Mouse (Mus musculus): ENCODE results near the gene Mrps10. TPM values are rescaled to one million over a fixed set of nuclear protein-coding genes. Genes with fewer than 3 reads are reported as not detected.
"Not testable (repeated sequence)": the region's sequence is repeated elsewhere in the genome, so short reads cannot be mapped to it uniquely, and the experiment has no call there.

Mrps10 gene
- polyA plus RNA-seq, 1 experiment from 2014 or later = 83.3 TPM

- H3K4me1 ChIP-seq (ENCODE audit: insufficient read depth, low read length) = peaks cover 4% of the 10 kb centered on the region; the same call in 1 of the 2 replicates
- no peak within 1 kb of the TSS for H3K27ac ChIP-seq (ENCODE audit: low read length)
- no peak within 1 kb of the TSS for H3K4me3 ChIP-seq (ENCODE audit: low read length)
- H3K9ac ChIP-seq (replicated peaks; ENCODE audit: low read length) = no peak within 1 kb of the TSS
- no peak within 1 kb of the TSS for H3K4me2 ChIP-seq (replicated peaks; ENCODE audit: low read depth, low read length)
- no peaks in the 10 kb centered on the region for H3K36me3 ChIP-seq (ENCODE audit: insufficient read depth, low read length)
- WGBS = 68% methylated on average over 10 of the region's 10 CpGs
- no peak for ATAC-seq (ENCODE audit: low FRiP score, low TSS enrichment)
- H3K9me3 ChIP-seq (ENCODE audit: low read length) = no peaks in the 10 kb centered on the region
- peaks cover 12% of the 10 kb centered on the region for H3K27me3 ChIP-seq (ENCODE audit: insufficient read depth, low read length)
These were observed 31.8 kb downstream of the Mrps10 start, which contains the start of gene Guca1a for GRCm38 (mm10) chr17:47400451-47400850. Guca1a (minus strand) TSS chr17:47400584.

DNA sequence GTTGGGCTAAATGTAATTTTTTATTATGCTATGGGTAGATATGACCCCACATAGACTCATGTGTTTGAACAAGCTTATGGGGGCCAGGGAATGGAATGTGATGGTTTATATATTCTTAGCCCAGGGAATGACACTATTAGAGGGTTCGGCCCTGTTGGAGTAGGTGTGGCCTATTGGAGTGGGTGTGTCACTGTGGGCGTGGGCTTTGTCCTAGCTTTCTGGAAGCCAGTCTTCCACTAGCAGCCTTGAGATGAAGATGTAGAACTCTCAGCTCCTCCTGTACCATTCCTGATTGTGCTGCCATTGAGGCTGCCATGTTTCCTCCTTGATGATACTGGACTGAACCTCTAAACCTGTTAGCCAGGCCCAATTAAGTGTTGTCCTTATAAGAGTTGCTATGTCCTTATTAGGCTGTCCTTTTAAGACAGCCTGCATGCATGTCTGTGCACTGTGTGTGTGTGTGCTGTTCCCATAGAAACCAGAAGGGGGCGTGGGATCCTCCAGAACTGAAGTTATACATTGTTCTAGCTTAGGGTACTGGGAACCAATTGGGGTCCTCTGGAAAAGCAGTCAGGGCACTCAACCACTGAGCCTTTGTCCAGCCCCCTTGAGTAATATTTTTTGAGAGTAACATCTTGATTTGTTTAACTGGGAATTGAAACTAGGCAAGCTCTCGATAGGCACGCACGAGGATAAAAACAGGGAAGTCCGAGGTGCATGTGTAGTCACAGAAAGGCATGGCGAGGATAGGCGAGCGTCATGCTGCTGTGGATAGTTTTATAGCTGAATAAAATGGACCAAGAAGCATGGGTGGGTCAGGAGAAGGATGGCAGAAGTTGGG is 39.2 kb downstream of the Mrps10 start:
- Histone ChIP-seq H3K36me3 (ENCODE audit: insufficient read depth, low read length) (no peaks in the 10 kb centered on the region), H3K9ac (replicated peaks; ENCODE audit: low read length) (no peak overlapping the region), H3K4me1 (ENCODE audit: insufficient read depth, low read length) (no peaks in the 10 kb centered on the region), H3K4me3 (ENCODE audit: low read length) (no peak overlapping the region), H3K27me3 (ENCODE audit: insufficient read depth, low read length) (peaks cover 22% of the 10 kb centered on the region), H3K27ac (ENCODE audit: low read length) (no peak overlapping the region), H3K4me2 (replicated peaks; ENCODE audit: low read depth, low read length) (no peak overlapping the region), H3K9me3 (ENCODE audit: low read length) (no peaks in the 10 kb centered on the region)
- WGBS = 68% methylated on average over 10 of the region's 10 CpGs
- no peak for ATAC-seq (ENCODE audit: low FRiP score, low TSS enrichment)

DNA sequence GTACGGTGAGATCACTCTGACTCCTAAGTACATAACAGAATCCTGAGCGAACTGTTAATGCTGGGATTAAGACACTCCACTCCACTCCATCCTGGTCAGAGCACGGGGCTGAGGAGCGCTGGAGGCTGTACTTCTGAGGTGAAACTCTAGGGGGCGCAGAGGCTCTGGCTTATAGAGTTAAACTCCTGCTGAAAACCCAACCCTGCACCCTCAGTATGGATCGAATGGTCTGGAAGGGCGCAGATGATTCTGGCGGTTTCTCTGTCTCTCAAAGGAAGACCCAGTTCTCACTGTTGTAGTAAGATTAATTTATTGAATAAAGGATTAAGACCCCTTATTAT is 39.8 kb downstream of the Mrps10 start:
- Histone ChIP-seq H3K9me3 (ENCODE audit: low read length) (no peaks in the 10 kb centered on the region), H3K9ac (replicated peaks; ENCODE audit: low read length) (no peak overlapping the region), H3K4me2 (replicated peaks; ENCODE audit: low read depth, low read length) (no peak overlapping the region), H3K27ac (ENCODE audit: low read length) (no peak overlapping the region), H3K36me3 (ENCODE audit: insufficient read depth, low read length) (no peaks in the 10 kb centered on the region), H3K4me1 (ENCODE audit: insufficient read depth, low read length) (no peaks in the 10 kb centered on the region), H3K4me3 (ENCODE audit: low read length) (no peak overlapping the region), H3K27me3 (ENCODE audit: insufficient read depth, low read length) (peaks cover 26% of the 10 kb centered on the region)
- WGBS = 25% methylated on average over 8 of the region's 8 CpGs
- ATAC-seq (ENCODE audit: low FRiP score, low TSS enrichment) = peak; percentile 74

GRCm38 (mm10) chr17:47409897-47410861 is 41.5 kb downstream of the Mrps10 start:
- not testable (repeated sequence) for H3K36me3 ChIP-seq (ENCODE audit: insufficient read depth, low read length); H3K4me1 ChIP-seq (ENCODE audit: insufficient read depth, low read length); H3K9me3 ChIP-seq (ENCODE audit: low read length); H3K27ac ChIP-seq (ENCODE audit: low read length)
- Histone ChIP-seq H3K9ac (replicated peaks; ENCODE audit: low read length) (peak overlapping the region; percentile 50; the same call in 1 of the 2 replicates), H3K4me2 (replicated peaks; ENCODE audit: low read depth, low read length) (peak overlapping the region; percentile 59), H3K4me3 (ENCODE audit: low read length) (peak overlapping the region; percentile 40), H3K27me3 (ENCODE audit: insufficient read depth, low read length) (peaks cover 26% of the 10 kb centered on the region)
- ATAC-seq (ENCODE audit: low FRiP score, low TSS enrichment) = peak; percentile 33; the same call in 1 of the 2 replicates
- 2% methylated on average over 68 of the region's 74 CpGs for WGBS

- 76% methylated on average over 2 of the region's 2 CpGs for WGBS
- no peak overlapping the region for H3K9ac ChIP-seq (replicated peaks; ENCODE audit: low read length)
- no peaks in the 10 kb centered on the region; the same call in 1 of the 2 replicates for H3K9me3 ChIP-seq (ENCODE audit: low read length)
- no peak for ATAC-seq (ENCODE audit: low FRiP score, low TSS enrichment)
- H3K27me3 ChIP-seq (ENCODE audit: insufficient read depth, low read length) = no peaks in the 10 kb centered on the region
- H3K27ac ChIP-seq (ENCODE audit: low read length) = no peak overlapping the region
- no peak overlapping the region for H3K4me3 ChIP-seq (ENCODE audit: low read length)
- H3K4me2 ChIP-seq (replicated peaks; ENCODE audit: low read depth, low read length) = no peak overlapping the region
- no peaks in the 10 kb centered on the region for H3K4me1 ChIP-seq (ENCODE audit: insufficient read depth, low read length)
- no peaks in the 10 kb centered on the region for H3K36me3 ChIP-seq (ENCODE audit: insufficient read depth, low read length)
These were observed 51.5 kb downstream of the Mrps10 start for GRCm38 (mm10) chr17:47420195-47420594.

GRCm38 (mm10) chr17:47421566-47421965 is 52.9 kb downstream of the Mrps10 start:
- no peak overlapping the region for H3K9ac ChIP-seq (replicated peaks; ENCODE audit: low read length)
- no peak for ATAC-seq (ENCODE audit: low FRiP score, low TSS enrichment)
- H3K4me1 ChIP-seq (ENCODE audit: insufficient read depth, low read length) = no peaks in the 10 kb centered on the region
- H3K27me3 ChIP-seq (ENCODE audit: insufficient read depth, low read length) = no peaks in the 10 kb centered on the region
- H3K27ac ChIP-seq (ENCODE audit: low read length) = no peak overlapping the region
- H3K9me3 ChIP-seq (ENCODE audit: low read length) = no peaks in the 10 kb centered on the region
- no peak overlapping the region for H3K4me3 ChIP-seq (ENCODE audit: low read length)
- 76% methylated on average over 3 of the region's 3 CpGs for WGBS
- H3K36me3 ChIP-seq (ENCODE audit: insufficient read depth, low read length) = no peaks in the 10 kb centered on the region
- H3K4me2 ChIP-seq (replicated peaks; ENCODE audit: low read depth, low read length) = no peak overlapping the region

- 94% methylated on average over 1 of the region's 1 CpGs for WGBS
These were observed 53.9 kb downstream of the Mrps10 start for GRCm38 (mm10) chr17:47422616-47423015.

DNA sequence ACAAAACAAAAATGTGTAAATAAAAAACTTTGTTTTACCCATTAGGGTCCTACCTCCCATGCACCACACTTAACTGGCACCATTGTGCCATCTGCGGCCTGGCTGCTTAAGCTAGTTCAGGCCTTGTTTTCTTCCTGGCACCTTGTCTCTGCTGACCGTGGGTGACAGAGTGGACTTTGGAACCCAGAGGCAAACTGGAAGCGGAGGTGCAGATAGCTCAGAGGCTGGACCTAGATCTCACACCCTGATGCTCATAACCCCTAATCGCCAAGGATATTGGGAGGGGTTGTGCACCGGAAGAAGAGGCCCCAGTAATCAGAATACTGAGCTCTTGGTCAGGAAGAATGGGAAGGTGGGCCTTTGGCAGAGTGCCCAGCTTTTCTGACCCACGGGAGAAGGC is 55.5 kb downstream of the Mrps10 start:
- no peak overlapping the region for H3K27ac ChIP-seq (ENCODE audit: low read length)
- no peak overlapping the region for H3K4me2 ChIP-seq (replicated peaks; ENCODE audit: low read depth, low read length)
- no peak for ATAC-seq (ENCODE audit: low FRiP score, low TSS enrichment)

More at GRCm38 (mm10) chr17:47422616-47423015, 53.9 kb downstream of the Mrps10 start:
- H3K9ac ChIP-seq (replicated peaks; ENCODE audit: low read length); H3K4me2 ChIP-seq (replicated peaks; ENCODE audit: low read depth, low read length); H3K27ac ChIP-seq (ENCODE audit: low read length); H3K4me3 ChIP-seq (ENCODE audit: low read length); H3K36me3 ChIP-seq (ENCODE audit: insufficient read depth, low read length); H3K4me1 ChIP-seq (ENCODE audit: insufficient read depth, low read length); ATAC-seq (ENCODE audit: low FRiP score, low TSS enrichment); H3K27me3 ChIP-seq (ENCODE audit: insufficient read depth, low read length); H3K9me3 ChIP-seq (ENCODE audit: low read length): not testable (repeated sequence)

GRCm38 (mm10) chr17:47427316-47427715 is 58.6 kb downstream of the Mrps10 start:
- H3K27ac ChIP-seq (ENCODE audit: low read length) = no peak overlapping the region
- no peak overlapping the region for H3K4me3 ChIP-seq (ENCODE audit: low read length)
- WGBS = 72% methylated on average over 6 of the region's 6 CpGs
- peaks cover 11% of the 10 kb centered on the region for H3K4me1 ChIP-seq (ENCODE audit: insufficient read depth, low read length)
- no peak overlapping the region for H3K9ac ChIP-seq (replicated peaks; ENCODE audit: low read length)
- H3K36me3 ChIP-seq (ENCODE audit: insufficient read depth, low read length) = no peaks in the 10 kb centered on the region
- no peaks in the 10 kb centered on the region for H3K27me3 ChIP-seq (ENCODE audit: insufficient read depth, low read length)
- no peaks in the 10 kb centered on the region for H3K9me3 ChIP-seq (ENCODE audit: low read length)
- no peak overlapping the region for H3K4me2 ChIP-seq (replicated peaks; ENCODE audit: low read depth, low read length)
- no peak for ATAC-seq (ENCODE audit: low FRiP score, low TSS enrichment)

More for the DNA sequence above, 55.5 kb downstream of the Mrps10 start:
- Histone ChIP-seq H3K9me3 (ENCODE audit: low read length) (no peaks in the 10 kb centered on the region), H3K9ac (replicated peaks; ENCODE audit: low read length) (no peak overlapping the region), H3K27me3 (ENCODE audit: insufficient read depth, low read length) (no peaks in the 10 kb centered on the region), H3K4me3 (ENCODE audit: low read length) (no peak overlapping the region), H3K4me1 (ENCODE audit: insufficient read depth, low read length) (peaks cover 9% of the 10 kb centered on the region), H3K36me3 (ENCODE audit: insufficient read depth, low read length) (no peaks in the 10 kb centered on the region)
- WGBS = 62% methylated on average over 6 of the region's 6 CpGs
